Mouse (Mus musculus): ENCODE measurements around the gene Gmnn.

Gene Gmnn

DNA sequence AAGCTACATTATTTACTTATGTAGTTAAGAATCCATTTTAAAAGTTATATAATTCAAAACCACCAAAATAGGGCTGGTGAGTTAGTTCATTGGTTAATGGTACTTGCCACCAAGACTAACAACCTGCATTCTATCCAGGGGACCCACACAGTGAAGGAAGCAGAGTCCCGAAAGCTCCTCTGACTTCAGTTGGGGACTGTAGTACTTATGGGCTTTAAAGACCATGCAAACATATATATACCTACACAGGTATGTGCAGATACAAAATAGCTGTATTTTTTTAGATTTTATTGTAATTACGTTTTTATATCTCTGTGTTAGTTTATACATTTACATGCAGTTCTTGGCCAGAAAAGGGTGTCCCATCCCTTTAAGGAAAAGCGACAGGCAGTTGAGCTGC, 5.0 kb downstream of the Gmnn start:
- Histone ChIP-seq H3K27me3 (ENCODE audit: insufficient read depth, low read length) (no peaks in the 10 kb centered on the region), H3K9me3 (ENCODE audit: low read length) (no peaks in the 10 kb centered on the region), H3K36me3 (ENCODE audit: insufficient read depth, low read length) (peaks cover 86% of the 10 kb centered on the region), H3K4me3 (replicated peaks; ENCODE audit: low read length) (no peak overlapping the region), H3K4me1 (replicated peaks; ENCODE audit: low read depth, low read length) (peaks cover 42% of the 10 kb centered on the region)
- TF ChIP-seq CTCF (conservative IDR thresholded peaks at IDR 0.05; ENCODE audit: low read length) (no peak), NANOG (IDR thresholded peaks at IDR 0.05; ENCODE audit: borderline replicate concordance, low read length) (no peak)

GRCm38 (mm10) chr13:24751396-24751795, 10.3 kb downstream of the Gmnn start:
- Histone ChIP-seq H3K27me3 (ENCODE audit: insufficient read depth, low read length) (no peaks in the 10 kb centered on the region), H3K4me1 (replicated peaks; ENCODE audit: low read depth, low read length) (peaks cover 47% of the 10 kb centered on the region), H3K4me3 (replicated peaks; ENCODE audit: low read length) (no peak overlapping the region), H3K36me3 (ENCODE audit: insufficient read depth, low read length) (peaks cover 96% of the 10 kb centered on the region), H3K9me3 (ENCODE audit: low read length) (no peaks in the 10 kb centered on the region)
- no peak for TF ChIP-seq POU5F1 (IDR thresholded peaks at IDR 0.05; ENCODE audit: borderline replicate concordance, low read length)
- TF ChIP-seq NANOG (IDR thresholded peaks at IDR 0.05; ENCODE audit: borderline replicate concordance, low read length) = no peak
- TF ChIP-seq CTCF (conservative IDR thresholded peaks at IDR 0.05; ENCODE audit: low read length) = no peak

- TF ChIP-seq NANOG (IDR thresholded peaks at IDR 0.05; ENCODE audit: borderline replicate concordance, low read length) (no peak), CTCF (conservative IDR thresholded peaks at IDR 0.05; ENCODE audit: low read length) (no peak), POU5F1 (IDR thresholded peaks at IDR 0.05; ENCODE audit: borderline replicate concordance, low read length) (no peak)
- Histone ChIP-seq H3K4me3 (replicated peaks; ENCODE audit: low read length) (no peak overlapping the region), H3K4me1 (replicated peaks; ENCODE audit: low read depth, low read length) (peaks cover 47% of the 10 kb centered on the region), H3K27me3 (ENCODE audit: insufficient read depth, low read length) (no peaks in the 10 kb centered on the region), H3K36me3 (ENCODE audit: insufficient read depth, low read length) (peaks cover 95% of the 10 kb centered on the region), H3K9me3 (ENCODE audit: low read length) (no peaks in the 10 kb centered on the region)
Observed at GRCm38 (mm10) chr13:24750807-24751206, 10.9 kb downstream of the Gmnn start.

- no peak for TF ChIP-seq NANOG (IDR thresholded peaks at IDR 0.05; ENCODE audit: borderline replicate concordance, low read length)
- TF ChIP-seq CTCF (conservative IDR thresholded peaks at IDR 0.05; ENCODE audit: low read length) = no peak
- TF ChIP-seq POU5F1 (IDR thresholded peaks at IDR 0.05; ENCODE audit: borderline replicate concordance, low read length) = no peak
- H3K27me3 ChIP-seq (ENCODE audit: insufficient read depth, low read length) = no peaks in the 10 kb centered on the region
- H3K4me1 ChIP-seq (replicated peaks; ENCODE audit: low read depth, low read length) = peaks cover 34% of the 10 kb centered on the region
- H3K4me3 ChIP-seq (replicated peaks; ENCODE audit: low read length) = no peak overlapping the region
- peaks cover 90% of the 10 kb centered on the region for H3K36me3 ChIP-seq (ENCODE audit: insufficient read depth, low read length)
- no peaks in the 10 kb centered on the region for H3K9me3 ChIP-seq (ENCODE audit: low read length)
Observed at GRCm38 (mm10) chr13:24747823-24748222, 13.9 kb downstream of the Gmnn start.

DNA sequence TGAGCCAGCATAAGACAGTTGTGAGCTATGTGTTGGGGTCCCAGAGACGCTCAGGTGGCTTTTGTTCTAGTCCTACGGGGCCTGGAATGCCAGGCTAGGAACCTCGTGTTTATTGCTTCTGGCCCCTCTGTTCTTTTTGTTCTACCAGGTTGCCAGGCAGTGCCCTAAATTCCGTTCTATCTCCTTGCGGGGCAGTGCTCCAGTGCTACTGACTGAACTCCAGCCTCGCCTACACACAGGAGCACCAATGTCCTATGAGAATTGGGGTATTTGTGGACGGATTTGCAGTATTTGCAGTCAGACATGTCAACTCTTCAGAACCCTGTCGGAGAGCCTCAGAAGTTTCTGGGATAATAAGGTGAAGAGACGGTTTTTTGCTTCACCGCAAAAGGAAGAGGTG, 20.7 kb downstream of the Gmnn start, which contains the start of gene Armh2:
TSS of gene Armh2 (plus strand) at position 205 of the 400 bp plus-strand sequence.
- TF ChIP-seq NANOG (IDR thresholded peaks at IDR 0.05; ENCODE audit: borderline replicate concordance, low read length) (no peak), POU5F1 (IDR thresholded peaks at IDR 0.05; ENCODE audit: borderline replicate concordance, low read length) (no peak), CTCF (conservative IDR thresholded peaks at IDR 0.05; ENCODE audit: low read length) (no peak)
- Histone ChIP-seq H3K36me3 (ENCODE audit: insufficient read depth, low read length) (peaks cover 52% of the 10 kb centered on the region), H3K9me3 (ENCODE audit: low read length) (no peaks in the 10 kb centered on the region), H3K4me1 (replicated peaks; ENCODE audit: low read depth, low read length) (peaks cover 6% of the 10 kb centered on the region; the same call in 1 of the 2 replicates), H3K27me3 (ENCODE audit: insufficient read depth, low read length) (no peaks in the 10 kb centered on the region), H3K4me3 (replicated peaks; ENCODE audit: low read length) (no peak within 1 kb of the TSS)

DNA sequence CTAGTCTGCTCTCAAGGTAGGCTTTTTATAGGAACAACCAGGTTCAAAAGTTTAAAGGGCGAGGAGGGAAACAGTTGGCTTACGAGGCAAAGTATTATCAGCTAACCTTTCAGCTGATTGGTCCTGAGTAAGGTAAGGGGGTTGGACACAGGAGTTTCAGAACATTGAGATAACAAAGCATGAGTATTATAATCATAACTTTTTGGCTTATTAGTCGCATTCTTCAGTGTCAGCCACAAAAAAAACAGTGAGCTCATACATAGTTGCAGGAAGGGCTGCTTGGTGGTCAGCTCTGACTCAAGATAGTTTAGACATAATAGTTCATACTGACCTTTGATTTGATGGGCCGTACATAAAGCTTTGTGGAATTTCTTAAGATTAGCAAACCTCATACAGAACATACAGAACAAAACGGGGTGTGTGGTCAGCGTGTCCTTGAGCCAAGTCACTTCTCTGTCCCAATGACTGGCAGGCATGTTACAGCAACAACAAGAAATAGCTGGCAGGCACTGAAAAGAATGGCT, 26.1 kb downstream of the Gmnn start:
- Histone ChIP-seq H3K27me3 (ENCODE audit: insufficient read depth, low read length) (no peaks in the 10 kb centered on the region), H3K4me3 (replicated peaks; ENCODE audit: low read length) (no peak overlapping the region), H3K36me3 (ENCODE audit: insufficient read depth, low read length) (peaks cover 7% of the 10 kb centered on the region), H3K9me3 (ENCODE audit: low read length) (no peaks in the 10 kb centered on the region), H3K4me1 (replicated peaks; ENCODE audit: low read depth, low read length) (peaks cover 3% of the 10 kb centered on the region)
- TF ChIP-seq NANOG (IDR thresholded peaks at IDR 0.05; ENCODE audit: borderline replicate concordance, low read length) (no peak), POU5F1 (IDR thresholded peaks at IDR 0.05; ENCODE audit: borderline replicate concordance, low read length) (no peak), CTCF (conservative IDR thresholded peaks at IDR 0.05; ENCODE audit: low read length) (no peak)

DNA sequence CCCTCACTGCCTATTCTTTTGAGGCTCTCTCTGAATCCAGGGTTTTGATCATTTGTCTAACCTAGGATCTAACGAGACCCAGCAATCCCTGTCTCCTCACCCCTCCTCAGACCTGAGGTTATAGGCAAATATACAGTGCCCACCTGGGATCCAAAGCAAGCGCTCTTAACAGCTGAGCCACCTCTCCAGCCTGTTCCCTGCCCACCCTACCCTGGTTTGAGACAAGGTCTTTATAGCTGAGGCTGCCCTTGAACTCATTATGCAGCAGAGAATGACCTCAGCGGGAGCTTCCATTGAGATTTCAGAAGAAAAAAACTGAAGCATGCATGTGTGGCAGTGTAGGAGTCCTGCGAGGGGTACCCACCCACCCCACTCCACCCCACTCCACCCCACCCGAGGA, 27.2 kb downstream of the Gmnn start:
- H3K4me1 ChIP-seq (replicated peaks; ENCODE audit: low read depth, low read length) = peaks cover 3% of the 10 kb centered on the region
- H3K9me3 ChIP-seq (ENCODE audit: low read length) = no peaks in the 10 kb centered on the region
- H3K4me3 ChIP-seq (replicated peaks; ENCODE audit: low read length) = no peak overlapping the region
- no peaks in the 10 kb centered on the region for H3K27me3 ChIP-seq (ENCODE audit: insufficient read depth, low read length)
- H3K36me3 ChIP-seq (ENCODE audit: insufficient read depth, low read length) = peaks cover 4% of the 10 kb centered on the region; the same call in 1 of the 2 replicates
- TF ChIP-seq POU5F1 (IDR thresholded peaks at IDR 0.05; ENCODE audit: borderline replicate concordance, low read length) = no peak
- no peak for TF ChIP-seq NANOG (IDR thresholded peaks at IDR 0.05; ENCODE audit: borderline replicate concordance, low read length)
- no peak for TF ChIP-seq CTCF (conservative IDR thresholded peaks at IDR 0.05; ENCODE audit: low read length)

DNA sequence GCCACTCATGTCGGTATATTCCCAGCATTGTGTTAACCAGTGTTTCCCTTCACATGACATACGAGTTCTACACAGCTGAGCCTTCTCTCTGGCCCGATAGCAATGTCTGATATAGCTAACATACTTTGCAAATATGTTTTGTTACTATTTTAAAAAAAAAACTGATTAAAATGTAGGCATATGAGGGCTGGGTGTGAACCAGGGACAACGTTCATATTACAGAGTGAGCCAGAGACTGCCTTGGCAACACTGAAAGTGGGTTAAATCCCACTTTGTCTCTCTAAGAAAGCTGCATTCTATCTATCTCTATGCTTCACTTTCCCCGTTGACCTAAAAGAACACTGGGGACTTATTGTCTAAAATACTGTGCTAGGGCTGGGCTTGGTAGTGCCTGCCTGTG, 32.6 kb downstream of the Gmnn start:
- Histone ChIP-seq H3K27me3 (ENCODE audit: insufficient read depth, low read length) (no peaks in the 10 kb centered on the region), H3K36me3 (ENCODE audit: insufficient read depth, low read length) (peaks cover 4% of the 10 kb centered on the region; the same call in 1 of the 2 replicates), H3K4me3 (replicated peaks; ENCODE audit: low read length) (no peak overlapping the region), H3K9me3 (ENCODE audit: low read length) (no peaks in the 10 kb centered on the region), H3K4me1 (replicated peaks; ENCODE audit: low read depth, low read length) (peaks cover 3% of the 10 kb centered on the region)
- TF ChIP-seq POU5F1 (IDR thresholded peaks at IDR 0.05; ENCODE audit: borderline replicate concordance, low read length) = no peak
- no peak for TF ChIP-seq NANOG (IDR thresholded peaks at IDR 0.05; ENCODE audit: borderline replicate concordance, low read length)
- TF ChIP-seq CTCF (conservative IDR thresholded peaks at IDR 0.05; ENCODE audit: low read length) = no peak

GRCm38 (mm10) chr13:24724395-24724759, 37.3 kb downstream of the Gmnn start:
- Histone ChIP-seq H3K36me3 (ENCODE audit: insufficient read depth, low read length) (no peaks in the 10 kb centered on the region), H3K9me3 (ENCODE audit: low read length) (no peaks in the 10 kb centered on the region), H3K4me1 (replicated peaks; ENCODE audit: low read depth, low read length) (peaks cover 4% of the 10 kb centered on the region; the same call in 1 of the 2 replicates), H3K4me3 (replicated peaks; ENCODE audit: low read length) (no peak overlapping the region), H3K27me3 (ENCODE audit: insufficient read depth, low read length) (no peaks in the 10 kb centered on the region)
- TF ChIP-seq NANOG (IDR thresholded peaks at IDR 0.05; ENCODE audit: borderline replicate concordance, low read length) (no peak), CTCF (conservative IDR thresholded peaks at IDR 0.05; ENCODE audit: low read length) (no peak), POU5F1 (IDR thresholded peaks at IDR 0.05; ENCODE audit: borderline replicate concordance, low read length) (no peak)

All from E14TG2a.4 (cell line).